Mouse (Mus musculus) neural tube, embryonic 15.5 days (tissue): ENCODE data around the gene Pgrmc2. TPM values are rescaled to one million over a fixed set of nuclear protein-coding genes. Genes with fewer than 3 reads are reported as not detected.

ENCODE experiments used
- ATAC-seq: fragments of 200-750 bp; cut with Nextera tagmentation; 2 replicates; pipeline ENCODE4 v1.8.0; 2017; ENCODE audit warnings: mild to moderate bottlenecking, moderate TSS enrichment, moderate library complexity; ENCODE audit not compliant: low FRiP score
- H3K27ac ChIP-seq: fragments of 300-500 bp; sonication (generic); replicated peaks from 2 replicates; pipeline ENCODE4 v1.5.1; 2015; ENCODE audit warnings: mild to moderate bottlenecking, inconsistent platforms
- H3K27me3 ChIP-seq: fragments of 300-500 bp; sonication (generic); replicated peaks from 2 replicates; pipeline ENCODE4 v1.6.1; 2015; ENCODE audit warnings: inconsistent platforms
- H3K36me3 ChIP-seq: fragments of 300-500 bp; sonication (generic); 2 replicates; pipeline ENCODE4 v1.6.1; 2015; ENCODE audit warnings: inconsistent platforms
- H3K4me1 ChIP-seq: fragments of 300-500 bp; sonication (generic); 2 replicates; pipeline ENCODE4 v1.6.1; 2015; ENCODE audit warnings: inconsistent platforms
- H3K4me2 ChIP-seq: fragments of 300-500 bp; sonication (generic); 2 replicates; pipeline ENCODE4 v1.6.1; 2015; ENCODE audit warnings: inconsistent platforms, mild to moderate bottlenecking, moderate library complexity
- H3K4me3 ChIP-seq: fragments of 300-500 bp; sonication (generic); replicated peaks from 2 replicates; pipeline ENCODE4 v1.5.1; 2015; ENCODE audit warnings: mild to moderate bottlenecking, inconsistent platforms
- H3K9ac ChIP-seq: fragments of 300-500 bp; sonication (generic); replicated peaks from 2 replicates; pipeline ENCODE4 v1.6.1; 2015; ENCODE audit warnings: mild to moderate bottlenecking, inconsistent platforms
- H3K9me3 ChIP-seq: fragments of 300-500 bp; sonication (generic); replicated peaks from 2 replicates; pipeline ENCODE4 v1.6.1; 2016; ENCODE audit warnings: inconsistent platforms
- WGBS: fragments of 180-500 bp; shearing (Covaris S2); methylation state at CpG from one replicate; pipeline ENCODE4 v1.1.7; 2015; ENCODE audit warnings: mixed read lengths; 5-methylcytosine and 5-hydroxymethylcytosine counted together
- polyA plus RNA-seq: library from polyadenylated mRNA; unstranded; fragments of >200 nt; fragmentation: Nextera tagmentation; extraction: Ambion mirVana; gene quantifications from 2 replicates; pipeline ENCODE4 v1.2.1, GENCODE M21; 2015

The Pgrmc2 gene
- 30.8 and 33.6 TPM in 2 replicates for polyA plus RNA-seq

DNA sequence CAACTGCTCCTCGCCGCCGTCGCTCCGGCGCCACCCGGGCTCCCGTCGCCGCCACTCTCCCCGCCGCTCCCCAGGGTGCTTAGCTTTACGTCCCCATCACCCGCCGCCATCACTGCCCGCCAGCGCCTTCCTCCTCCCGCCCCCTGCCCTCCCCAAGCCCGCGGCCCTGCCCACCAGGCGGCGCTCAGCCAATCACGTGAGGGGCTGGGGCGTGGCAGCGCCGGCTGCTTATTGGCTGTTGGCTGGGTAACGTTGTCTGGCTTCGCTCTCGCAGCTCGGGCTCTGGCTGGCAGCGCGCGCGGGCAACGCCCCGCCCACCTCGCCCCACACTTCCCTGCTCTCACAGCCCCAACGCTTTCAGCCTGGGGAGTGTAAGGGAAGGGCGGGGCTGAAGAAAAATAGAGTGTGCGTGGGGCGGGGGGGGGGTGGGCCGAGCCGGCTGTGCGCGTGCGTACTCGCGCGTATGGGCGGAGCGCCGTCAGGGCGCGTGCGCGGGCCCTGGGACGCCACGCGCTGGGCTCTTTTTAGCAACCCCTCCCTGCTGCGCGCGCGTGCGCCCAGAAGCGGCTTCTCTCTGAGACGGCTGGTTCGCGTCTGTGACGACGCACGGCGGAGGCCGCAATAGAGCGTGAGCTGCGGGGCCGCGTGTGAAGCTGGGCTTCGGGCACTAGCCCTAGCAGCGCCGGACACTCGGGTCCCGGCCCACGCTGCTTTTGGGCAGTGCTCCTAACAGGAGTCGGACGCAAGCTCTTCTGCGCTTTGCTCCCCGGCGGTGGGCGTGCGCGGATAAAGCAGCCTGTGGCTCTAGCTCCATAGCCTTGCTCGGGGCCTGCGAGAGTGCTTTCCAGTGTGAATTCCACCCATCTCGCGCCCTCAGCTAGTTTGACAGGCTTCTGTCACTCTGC is at the start of gene Pgrmc2:
Gene Pgrmc2 (minus strand): TSS at position 162 of the 905 bp plus-strand sequence.
- peak within 1 kb of the TSS; percentile 71 for H3K9ac ChIP-seq
- peaks cover 27% of the 10 kb centered on the region for H3K4me1 ChIP-seq
- no peaks in the 10 kb centered on the region for H3K9me3 ChIP-seq
- peak; percentile 98 for ATAC-seq
- peak within 1 kb of the TSS; percentile 74 for H3K4me2 ChIP-seq
- H3K4me3 ChIP-seq = peak within 1 kb of the TSS; percentile 77
- peak within 1 kb of the TSS; percentile 94 for H3K27ac ChIP-seq
- no peaks in the 10 kb centered on the region for H3K27me3 ChIP-seq
- H3K36me3 ChIP-seq = no peaks in the 10 kb centered on the region
- under 1% methylated on average over 95 of the region's 95 CpGs for WGBS

DNA sequence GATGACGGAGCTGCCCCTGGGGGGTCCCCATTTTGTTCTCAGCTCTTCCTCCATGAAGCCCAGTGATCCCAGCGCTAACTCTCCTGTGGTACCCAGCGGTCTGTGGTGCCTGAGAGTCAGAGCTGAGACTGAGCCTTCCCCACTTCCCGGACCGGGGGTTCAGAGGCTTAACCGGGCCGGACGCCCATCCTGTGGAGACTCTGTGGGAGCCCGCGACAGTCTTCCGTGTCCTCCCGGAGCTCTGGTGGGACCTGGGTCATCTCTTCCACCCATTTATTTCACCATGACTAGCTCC is 41.1 kb upstream of the Pgrmc2 start:
- no peak overlapping the region for H3K4me3 ChIP-seq

DNA sequence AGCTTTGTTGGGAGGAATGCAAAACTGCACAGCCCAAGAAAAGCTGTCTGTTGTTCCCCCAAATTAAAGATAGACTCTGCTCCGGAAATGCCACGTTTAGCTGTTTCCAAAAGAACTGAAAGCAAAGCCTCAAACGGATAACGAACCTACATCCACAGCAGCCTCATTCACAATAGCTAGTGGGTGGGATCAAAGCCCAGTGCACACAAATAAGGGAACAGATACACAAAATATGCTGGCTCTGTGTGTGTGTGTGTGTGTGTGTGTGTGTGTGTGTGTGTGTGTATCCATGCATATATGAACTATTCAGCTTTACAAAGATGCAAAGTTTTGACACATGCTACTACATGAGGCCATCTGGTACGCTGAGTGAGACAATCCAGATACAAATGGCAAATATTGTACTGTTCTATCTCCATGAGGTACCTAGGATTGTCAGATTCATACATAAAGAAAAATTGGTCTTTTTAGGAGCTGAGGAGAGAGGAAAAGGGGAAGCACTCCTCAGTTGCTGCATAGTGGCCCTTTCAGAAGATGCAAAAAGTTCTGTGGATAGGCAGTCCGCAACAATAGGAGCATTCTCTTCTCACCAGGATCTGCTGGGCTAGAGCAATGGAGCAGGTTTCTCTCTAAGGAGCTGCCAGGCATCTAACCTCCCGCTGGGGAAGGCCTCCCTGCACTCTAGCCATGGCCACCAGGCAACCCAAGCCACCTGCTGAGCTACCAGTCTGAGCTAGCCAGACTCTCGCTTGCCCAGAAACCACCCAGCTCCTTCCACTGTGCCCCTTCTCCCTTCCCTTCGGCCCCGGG is 40.5 kb upstream of the Pgrmc2 start:
- no peak for ATAC-seq
- no peak overlapping the region for H3K27ac ChIP-seq
- no peak overlapping the region for H3K4me3 ChIP-seq
- H3K9me3 ChIP-seq = no peaks in the 10 kb centered on the region
- H3K4me2 ChIP-seq = peak overlapping the region; percentile 37
- no peaks in the 10 kb centered on the region for H3K36me3 ChIP-seq
- peaks cover 17% of the 10 kb centered on the region for H3K4me1 ChIP-seq
- H3K9ac ChIP-seq = no peak overlapping the region
- no peaks in the 10 kb centered on the region for H3K27me3 ChIP-seq
- WGBS = 38% methylated on average over 10 of the region's 10 CpGs

More for the DNA sequence above, 41.1 kb upstream of the Pgrmc2 start:
- Histone ChIP-seq H3K4me1 (peaks cover 17% of the 10 kb centered on the region), H3K9me3 (no peaks in the 10 kb centered on the region), H3K9ac (no peak overlapping the region), H3K36me3 (no peaks in the 10 kb centered on the region), H3K27ac (no peak overlapping the region), H3K4me2 (peak overlapping the region; percentile 37), H3K27me3 (no peaks in the 10 kb centered on the region)
- ATAC-seq = no peak
- 22% methylated on average over 12 of the region's 12 CpGs for WGBS

GRCm38 (mm10) chr3:41118173-41118572 is 35.3 kb upstream of the Pgrmc2 start:
- Histone ChIP-seq H3K4me2 (no peak overlapping the region), H3K27me3 (no peaks in the 10 kb centered on the region), H3K36me3 (no peaks in the 10 kb centered on the region), H3K9ac (no peak overlapping the region), H3K4me3 (no peak overlapping the region), H3K9me3 (no peaks in the 10 kb centered on the region), H3K27ac (no peak overlapping the region), H3K4me1 (no peaks in the 10 kb centered on the region)
- no peak for ATAC-seq
- WGBS = 85% methylated on average over 5 of the region's 5 CpGs

- no peak overlapping the region for H3K4me3 ChIP-seq
- H3K27ac ChIP-seq = no peak overlapping the region
- no peak overlapping the region for H3K9ac ChIP-seq
- H3K27me3 ChIP-seq = no peaks in the 10 kb centered on the region
- H3K4me2 ChIP-seq = no peak overlapping the region
- no peak for ATAC-seq
- H3K36me3 ChIP-seq = no peaks in the 10 kb centered on the region
- no peaks in the 10 kb centered on the region for H3K9me3 ChIP-seq
- no peaks in the 10 kb centered on the region for H3K4me1 ChIP-seq
These were observed 34.6 kb upstream of the Pgrmc2 start for GRCm38 (mm10) chr3:41117447-41117846.

- no peak overlapping the region for H3K4me3 ChIP-seq
- no peak overlapping the region for H3K4me2 ChIP-seq
- H3K27me3 ChIP-seq = no peaks in the 10 kb centered on the region
- H3K27ac ChIP-seq = no peak overlapping the region
- no peaks in the 10 kb centered on the region for H3K9me3 ChIP-seq
- no peaks in the 10 kb centered on the region for H3K36me3 ChIP-seq
- no peak for ATAC-seq
- WGBS = 91% methylated on average over 5 of the region's 5 CpGs
- H3K4me1 ChIP-seq = no peaks in the 10 kb centered on the region
- H3K9ac ChIP-seq = no peak overlapping the region
These were observed 30.3 kb upstream of the Pgrmc2 start for GRCm38 (mm10) chr3:41113186-41113585.

GRCm38 (mm10) chr3:41108306-41108785 is 25.5 kb upstream of the Pgrmc2 start:
- WGBS = 71% methylated on average over 6 of the region's 6 CpGs
- Histone ChIP-seq H3K36me3 (no peaks in the 10 kb centered on the region), H3K27ac (no peak overlapping the region), H3K4me3 (no peak overlapping the region), H3K27me3 (no peaks in the 10 kb centered on the region), H3K4me2 (no peak overlapping the region), H3K9me3 (no peaks in the 10 kb centered on the region), H3K9ac (no peak overlapping the region), H3K4me1 (peaks cover 2% of the 10 kb centered on the region; the same call in 1 of the 2 replicates)
- no peak for ATAC-seq

GRCm38 (mm10) chr3:41107600-41108305 is 24.9 kb upstream of the Pgrmc2 start:
- no peaks in the 10 kb centered on the region for H3K36me3 ChIP-seq
- ATAC-seq = no peak
- WGBS = 77% methylated on average over 14 of the region's 14 CpGs
- H3K27ac ChIP-seq = no peak overlapping the region
- H3K4me1 ChIP-seq = peaks cover 2% of the 10 kb centered on the region; the same call in 1 of the 2 replicates
- no peak overlapping the region for H3K9ac ChIP-seq
- H3K4me3 ChIP-seq = no peak overlapping the region
- no peaks in the 10 kb centered on the region for H3K9me3 ChIP-seq
- no peaks in the 10 kb centered on the region for H3K27me3 ChIP-seq
- no peak overlapping the region for H3K4me2 ChIP-seq

GRCm38 (mm10) chr3:41101905-41102304 is 19.1 kb upstream of the Pgrmc2 start:
- no peak overlapping the region for H3K27ac ChIP-seq
- H3K36me3 ChIP-seq = no peaks in the 10 kb centered on the region
- no peak overlapping the region for H3K4me3 ChIP-seq
- H3K4me2 ChIP-seq = no peak overlapping the region
- H3K4me1 ChIP-seq = no peaks in the 10 kb centered on the region
- no peaks in the 10 kb centered on the region for H3K9me3 ChIP-seq
- no peak overlapping the region for H3K9ac ChIP-seq
- ATAC-seq = no peak
- no peaks in the 10 kb centered on the region for H3K27me3 ChIP-seq
- 89% methylated on average over 9 of the region's 9 CpGs for WGBS

DNA sequence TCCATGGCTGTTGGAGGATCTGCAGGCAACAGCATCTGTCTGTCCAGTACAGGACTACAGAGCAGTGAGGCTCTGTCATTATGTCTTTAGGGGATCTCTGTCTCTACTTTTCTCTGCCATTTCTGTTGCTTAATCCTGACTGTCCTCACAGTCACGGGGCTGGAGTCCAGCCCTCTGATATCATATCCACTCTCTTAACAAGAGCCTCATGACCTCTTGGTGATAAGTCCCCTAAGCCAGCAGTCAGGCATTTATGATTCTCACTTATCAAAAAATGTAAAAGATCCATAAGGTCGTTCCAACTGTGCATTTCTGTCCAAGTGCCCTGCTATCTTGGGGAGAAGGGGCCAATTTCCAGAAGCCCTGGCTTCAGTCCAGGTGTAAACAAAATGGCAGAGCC is 17.3 kb upstream of the Pgrmc2 start:
- WGBS = 82% methylated on average over 2 of the region's 2 CpGs
- H3K27ac ChIP-seq = no peak overlapping the region
- no peak for ATAC-seq

DNA sequence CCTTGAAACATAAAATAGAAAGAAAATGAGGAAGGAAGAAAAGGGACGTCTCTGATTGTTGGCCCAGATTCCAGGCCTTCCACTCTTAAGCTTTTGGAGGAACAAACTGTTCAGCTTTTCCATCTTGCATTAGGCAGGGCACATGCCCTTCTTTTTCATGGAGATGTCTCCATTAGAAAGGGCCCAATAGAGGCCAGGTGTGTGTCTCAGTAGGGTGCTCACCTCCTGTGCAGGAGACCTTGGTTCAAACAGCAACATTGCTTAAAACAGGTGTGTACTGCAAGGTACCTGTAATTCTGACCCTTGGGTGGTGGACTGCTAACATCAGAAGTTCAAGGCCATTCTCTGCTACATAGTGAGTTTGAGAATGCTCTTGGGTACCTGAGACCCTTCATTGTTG is 16.8 kb upstream of the Pgrmc2 start:
- WGBS = 71% methylated on average over 1 of the region's 1 CpGs
- H3K27ac ChIP-seq = no peak overlapping the region
- H3K9me3 ChIP-seq = no peaks in the 10 kb centered on the region
- no peaks in the 10 kb centered on the region for H3K4me1 ChIP-seq
- no peaks in the 10 kb centered on the region for H3K36me3 ChIP-seq
- H3K4me3 ChIP-seq = no peak overlapping the region
- H3K27me3 ChIP-seq = no peaks in the 10 kb centered on the region
- no peak overlapping the region for H3K9ac ChIP-seq
- H3K4me2 ChIP-seq = no peak overlapping the region
- no peak for ATAC-seq

More for the DNA sequence above, 17.3 kb upstream of the Pgrmc2 start:
- Histone ChIP-seq H3K4me2 (no peak overlapping the region), H3K27me3 (no peaks in the 10 kb centered on the region), H3K4me1 (no peaks in the 10 kb centered on the region), H3K9me3 (no peaks in the 10 kb centered on the region), H3K9ac (no peak overlapping the region), H3K36me3 (no peaks in the 10 kb centered on the region), H3K4me3 (no peak overlapping the region)
